Mouse (Mus musculus): ENCODE measurements around the gene Gal3st4.

DNA sequence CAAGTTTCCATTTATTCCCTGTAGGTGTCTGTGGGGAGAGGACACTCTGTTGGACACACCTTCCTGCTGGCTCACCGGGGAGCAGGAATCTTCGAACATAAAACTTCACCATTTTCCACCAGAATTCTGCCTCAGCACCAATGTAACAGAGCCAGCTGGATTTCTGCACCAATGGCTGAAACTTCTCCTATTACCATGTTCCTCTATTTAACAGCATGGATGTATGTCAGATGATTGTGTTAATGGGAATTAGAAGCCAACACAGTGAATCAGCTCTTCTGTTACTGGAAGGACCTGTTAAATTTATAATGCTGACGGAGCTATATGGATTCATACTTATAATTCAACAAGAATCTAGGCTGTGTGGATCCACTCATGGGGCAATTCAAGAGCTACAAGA lies 43.1 kb downstream of the Gal3st4 start:
- TF ChIP-seq CTCF (IDR thresholded peaks at IDR 0.05; ENCODE audit: borderline replicate concordance, insufficient read depth, low read depth, low read length) (no peak), POLR2A (IDR thresholded peaks at IDR 0.05; ENCODE audit: borderline replicate concordance, insufficient read depth, low read length) (no peak)

All from cerebellum, adult 2 months (tissue).